Mouse (Mus musculus) stomach, embryonic 15.5 days (tissue): ENCODE measurements around the gene Homer2. TPM values are rescaled to one million over a fixed set of nuclear protein-coding genes. Genes with fewer than 3 reads are reported as not detected.

Experiments
- ATAC-seq: fragments of 200-750 bp; cut with Nextera tagmentation; 2 replicates; pipeline ENCODE4 v1.8.0; 2017; ENCODE audit warnings: low read depth, moderate number of reproducible peaks, moderate TSS enrichment; ENCODE audit not compliant: insufficient read depth, low FRiP score
- H3K27ac ChIP-seq: fragments of 300-500 bp; sonication (generic); 2 replicates; pipeline ENCODE4 v1.5.1; 2015; ENCODE audit warnings: mild to moderate bottlenecking, inconsistent platforms
- H3K27me3 ChIP-seq: fragments of 300-500 bp; sonication (generic); replicated peaks from 2 replicates; pipeline ENCODE4 v1.6.1; 2015; ENCODE audit warnings: inconsistent platforms
- H3K36me3 ChIP-seq: fragments of 300-500 bp; sonication (generic); 2 replicates; pipeline ENCODE4 v1.6.1; 2015; ENCODE audit warnings: inconsistent platforms
- H3K4me1 ChIP-seq: fragments of 300-500 bp; sonication (generic); 2 replicates; pipeline ENCODE4 v1.6.1; 2015; ENCODE audit warnings: inconsistent platforms
- H3K4me2 ChIP-seq: fragments of 300-500 bp; sonication (generic); 2 replicates; pipeline ENCODE4 v1.6.1; 2015; ENCODE audit warnings: mild to moderate bottlenecking, inconsistent platforms
- H3K4me3 ChIP-seq: fragments of 300-500 bp; sonication (generic); replicated peaks from 2 replicates; pipeline ENCODE4 v1.5.1; 2015; ENCODE audit warnings: inconsistent platforms
- H3K9ac ChIP-seq: fragments of 300-500 bp; sonication (generic); 2 replicates; pipeline ENCODE4 v1.6.1; 2015; ENCODE audit warnings: inconsistent platforms
- H3K9me3 ChIP-seq: fragments of 300-500 bp; sonication (generic); 2 replicates; pipeline ENCODE4 v1.6.1; 2016; ENCODE audit warnings: inconsistent platforms
- WGBS: fragments of 180-500 bp; shearing (Covaris S2); methylation state at CpG from one replicate; pipeline ENCODE4 v1.1.7; 2015; 5-methylcytosine and 5-hydroxymethylcytosine counted together
- polyA plus RNA-seq: library from polyadenylated mRNA; unstranded; fragments of >200 nt; fragmentation: Nextera tagmentation; extraction: Ambion mirVana; gene quantifications from 2 replicates; pipeline ENCODE4 v1.2.1, GENCODE M21; 2015

Homer2 gene
- polyA plus RNA-seq, 1 experiment from 2014 or later: 37.9 TPM

DNA sequence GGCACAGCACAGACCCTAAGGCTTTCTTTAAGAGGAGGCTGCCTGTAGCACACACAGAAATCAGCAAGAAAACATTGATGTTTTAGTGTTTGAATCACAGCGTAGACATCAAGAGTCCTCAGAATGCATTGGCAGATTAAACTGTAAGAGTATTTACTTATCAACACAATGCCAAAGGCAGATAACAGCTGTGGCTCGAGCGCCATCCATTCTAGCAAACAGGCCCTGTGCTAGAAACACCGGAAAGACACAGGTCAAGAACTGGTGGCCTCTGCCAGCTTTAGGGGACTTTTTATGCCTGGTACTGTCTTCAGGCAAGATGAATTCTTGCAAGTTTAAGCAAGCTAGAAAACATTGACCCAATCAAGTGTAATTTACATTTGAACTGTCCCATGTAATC is 141.0 kb downstream of the Homer2 start:
- Histone ChIP-seq H3K27ac (no peak overlapping the region), H3K27me3 (no peaks in the 10 kb centered on the region), H3K9me3 (no peaks in the 10 kb centered on the region), H3K4me2 (no peak overlapping the region), H3K4me3 (no peak overlapping the region), H3K36me3 (no peaks in the 10 kb centered on the region), H3K4me1 (no peaks in the 10 kb centered on the region), H3K9ac (no peak overlapping the region)
- no peak for ATAC-seq
- 68% methylated on average over 4 of the region's 4 CpGs for WGBS

DNA sequence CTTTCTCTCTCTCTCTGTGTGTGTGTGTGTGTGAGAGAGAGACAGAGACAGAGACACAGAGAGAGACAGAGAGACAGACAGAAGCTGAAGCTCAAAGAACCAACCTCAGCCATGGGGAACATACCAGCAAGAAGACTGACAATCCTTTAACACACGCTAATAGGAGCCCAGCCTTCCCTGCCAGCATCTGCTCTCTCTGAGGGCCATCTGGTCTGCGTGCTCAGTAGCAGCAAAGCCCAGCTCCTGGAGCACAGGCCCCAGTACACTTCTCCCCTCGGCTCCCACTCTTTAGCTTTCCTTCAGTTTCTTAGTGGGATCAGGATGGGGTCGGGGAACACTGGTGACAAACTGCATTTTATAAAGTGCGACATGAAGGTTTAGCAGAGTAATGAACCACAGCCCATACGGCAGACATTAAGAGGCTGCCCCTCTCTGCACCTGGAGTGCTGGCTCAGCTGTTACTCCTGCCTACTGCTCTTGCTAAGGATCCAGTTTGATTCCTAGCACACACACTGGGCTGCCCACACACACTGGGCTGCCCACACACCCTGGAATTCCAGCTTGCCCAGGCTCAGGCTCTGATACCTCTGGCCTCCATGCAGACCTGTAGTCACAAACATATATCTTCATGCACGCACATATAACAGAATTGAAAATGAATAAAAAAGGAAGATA is 141.8 kb downstream of the Homer2 start:
- Histone ChIP-seq H3K4me1 (no peaks in the 10 kb centered on the region), H3K36me3 (no peaks in the 10 kb centered on the region), H3K27me3 (no peaks in the 10 kb centered on the region), H3K9me3 (no peaks in the 10 kb centered on the region), H3K9ac (no peak overlapping the region), H3K4me3 (no peak overlapping the region), H3K27ac (no peak overlapping the region), H3K4me2 (no peak overlapping the region)
- ATAC-seq: no peak
- 55% methylated on average over 7 of the region's 7 CpGs for WGBS

DNA sequence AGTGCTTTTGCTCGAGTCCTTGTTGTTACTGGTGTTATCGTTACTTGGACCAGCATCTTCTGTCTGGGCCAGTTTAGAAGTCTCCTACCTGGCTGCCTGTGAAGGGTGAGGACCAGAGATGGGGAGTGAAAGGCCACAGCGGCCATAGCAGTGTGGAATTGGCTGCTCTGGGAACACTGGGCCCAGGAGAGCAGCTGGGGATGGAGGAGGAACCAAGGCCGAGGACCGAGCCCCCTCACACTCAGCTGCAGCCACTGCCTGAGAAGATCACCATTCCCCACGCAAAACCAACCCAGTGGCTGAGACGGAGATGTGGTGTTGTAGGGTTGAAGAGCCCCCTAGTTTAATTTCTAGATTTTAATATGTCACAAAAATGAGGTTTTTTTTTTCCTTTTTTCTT is 142.6 kb downstream of the Homer2 start:
- Histone ChIP-seq H3K9ac (no peak overlapping the region), H3K4me3 (no peak overlapping the region), H3K27me3 (no peaks in the 10 kb centered on the region), H3K36me3 (no peaks in the 10 kb centered on the region), H3K4me1 (no peaks in the 10 kb centered on the region), H3K27ac (no peak overlapping the region), H3K9me3 (no peaks in the 10 kb centered on the region), H3K4me2 (no peak overlapping the region)
- 71% methylated on average over 7 of the region's 7 CpGs for WGBS
- ATAC-seq: no peak

DNA sequence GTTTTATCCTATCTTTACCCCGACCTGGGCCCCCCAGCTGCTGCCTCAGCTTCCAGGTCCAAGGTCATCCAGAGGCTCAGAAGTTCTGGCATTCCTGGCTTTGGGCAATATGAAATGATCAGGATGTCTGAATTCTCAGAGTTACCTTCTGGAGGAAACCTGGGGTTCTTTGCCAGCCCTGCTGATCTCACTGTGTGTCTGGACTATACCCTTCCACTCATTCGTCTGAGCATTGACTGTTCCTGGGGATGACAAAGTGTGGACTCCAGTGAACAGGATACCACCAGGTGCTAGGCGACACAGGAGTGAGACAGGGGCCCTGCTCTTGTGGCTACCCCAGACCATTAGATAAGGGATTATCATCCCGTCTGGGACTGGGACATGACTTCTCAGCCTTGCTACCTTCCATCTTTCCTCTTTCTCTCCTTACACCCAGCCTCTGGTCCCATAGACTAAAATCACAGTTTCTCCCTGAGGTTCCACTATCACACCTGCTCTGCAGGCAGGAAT is 143.8 kb downstream of the Homer2 start:
- no peak for ATAC-seq

DNA sequence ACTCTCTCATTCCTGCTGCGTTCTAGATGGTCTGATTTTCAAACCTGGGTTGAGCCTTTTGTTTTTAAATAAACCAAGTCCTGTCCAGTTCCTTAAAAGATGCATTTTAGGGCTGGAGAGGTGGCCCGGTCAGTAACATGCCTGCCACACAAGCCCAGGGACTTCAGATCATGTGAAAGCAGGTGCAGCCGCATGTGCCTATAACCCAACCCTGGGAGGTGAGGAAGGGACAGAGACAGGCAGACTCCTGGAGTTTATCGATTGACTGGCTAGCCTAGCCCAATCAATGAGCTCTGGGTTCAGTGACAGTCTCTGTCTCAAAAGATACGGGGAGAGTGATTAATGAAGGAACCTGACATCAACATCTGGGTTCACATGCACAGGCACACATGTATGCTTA is 146.1 kb downstream of the Homer2 start:
- no peak overlapping the region for H3K9ac ChIP-seq
- H3K27ac ChIP-seq: no peak overlapping the region
- no peak for ATAC-seq
- 67% methylated on average over 5 of the region's 5 CpGs for WGBS
- no peaks in the 10 kb centered on the region for H3K9me3 ChIP-seq
- no peaks in the 10 kb centered on the region for H3K36me3 ChIP-seq
- H3K4me2 ChIP-seq: no peak overlapping the region
- H3K4me3 ChIP-seq: no peak overlapping the region
- H3K4me1 ChIP-seq: no peaks in the 10 kb centered on the region
- no peaks in the 10 kb centered on the region for H3K27me3 ChIP-seq

More for the DNA sequence above, 143.8 kb downstream of the Homer2 start:
- Histone ChIP-seq H3K27me3 (no peaks in the 10 kb centered on the region), H3K36me3 (no peaks in the 10 kb centered on the region), H3K9ac (no peak overlapping the region), H3K9me3 (no peaks in the 10 kb centered on the region), H3K4me3 (no peak overlapping the region), H3K4me2 (no peak overlapping the region), H3K4me1 (no peaks in the 10 kb centered on the region), H3K27ac (no peak overlapping the region)
- 73% methylated on average over 4 of the region's 4 CpGs for WGBS

DNA sequence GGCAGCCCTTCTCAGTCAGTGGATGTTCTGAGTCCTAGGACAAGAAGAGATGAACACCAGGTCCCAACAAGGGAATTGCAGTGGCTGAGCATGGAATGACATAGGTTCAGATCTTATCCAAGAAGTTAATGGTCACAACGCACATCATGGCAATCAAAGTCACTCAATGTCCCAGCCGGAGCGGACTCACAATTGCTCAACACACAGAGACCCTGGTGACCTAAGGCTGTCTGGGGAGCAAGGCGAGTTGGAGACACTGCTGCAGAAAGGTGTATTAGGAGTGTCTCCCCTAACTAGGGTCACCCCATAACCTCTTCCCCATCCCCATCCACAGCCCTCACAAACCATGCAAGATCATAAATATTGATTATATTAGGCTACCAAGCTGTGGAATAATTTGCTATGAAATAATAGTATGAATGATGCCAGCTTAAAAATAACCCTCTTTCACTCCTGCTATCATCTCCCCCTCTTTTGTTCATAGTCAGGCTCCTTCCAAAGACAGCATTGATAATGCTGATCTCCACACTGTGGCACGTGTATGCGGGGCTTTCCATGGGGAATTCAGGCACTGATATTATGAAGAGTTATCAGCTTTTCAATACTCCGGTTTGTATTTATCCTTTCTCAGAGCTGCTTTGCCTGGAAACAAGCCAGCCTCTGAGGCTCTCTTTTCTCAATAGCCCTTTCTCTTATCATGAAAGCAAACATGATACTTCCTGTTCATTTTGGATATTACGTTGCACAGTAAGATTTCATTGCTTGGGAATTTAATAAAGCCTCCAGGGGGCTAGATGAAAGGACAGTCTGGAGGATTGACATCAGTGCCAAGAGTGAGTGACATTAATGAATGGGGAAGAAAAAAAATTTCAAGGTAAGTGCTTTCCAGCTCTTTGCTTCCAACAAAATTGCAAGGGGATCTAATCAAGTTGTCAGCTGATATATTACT is 147.0 kb downstream of the Homer2 start:
- ATAC-seq: no peak
- H3K27me3 ChIP-seq: no peaks in the 10 kb centered on the region
- H3K27ac ChIP-seq: no peak overlapping the region
- H3K4me1 ChIP-seq: no peaks in the 10 kb centered on the region
- no peak overlapping the region for H3K4me3 ChIP-seq
- H3K36me3 ChIP-seq: no peaks in the 10 kb centered on the region
- no peaks in the 10 kb centered on the region for H3K9me3 ChIP-seq
- no peak overlapping the region for H3K4me2 ChIP-seq
- 57% methylated on average over 8 of the region's 8 CpGs for WGBS
- H3K9ac ChIP-seq: no peak overlapping the region

DNA sequence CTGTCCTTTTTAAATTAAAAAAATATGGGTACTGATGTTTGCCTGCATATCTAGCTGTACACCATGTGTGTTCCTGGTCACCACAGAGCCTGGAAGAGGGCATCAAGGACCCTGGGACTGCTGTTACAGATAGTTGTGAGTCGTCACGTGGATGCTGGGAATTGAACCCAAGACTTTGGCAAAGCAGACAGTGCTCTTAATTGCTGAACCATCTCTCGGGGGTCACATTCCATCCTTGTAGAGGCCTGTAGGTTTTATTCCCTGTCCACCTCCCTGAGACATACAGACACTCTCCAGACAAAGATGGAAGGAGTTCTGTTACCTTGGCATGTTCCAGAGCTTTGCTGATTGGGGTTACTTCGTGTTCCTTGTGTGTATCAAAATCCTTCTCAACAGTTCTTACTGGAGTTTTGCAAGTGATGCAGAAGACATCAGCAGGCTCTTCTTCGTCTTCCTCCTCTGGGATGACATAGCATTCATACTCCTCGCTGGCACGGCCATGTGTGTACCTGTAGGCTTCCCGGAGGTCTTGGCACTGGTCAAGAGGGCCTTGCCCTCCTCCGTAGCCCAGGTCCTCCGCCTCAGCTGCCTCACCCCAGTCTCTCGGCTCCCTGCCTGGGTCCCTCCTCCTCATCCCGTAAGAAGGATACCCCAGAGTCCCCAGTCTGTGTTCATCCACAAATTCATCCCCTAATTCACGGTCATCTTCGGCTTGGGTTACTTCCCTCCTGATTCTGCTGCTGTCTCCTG is 147.9 kb downstream of the Homer2 start:
- no peaks in the 10 kb centered on the region for H3K4me1 ChIP-seq
- no peak overlapping the region for H3K4me3 ChIP-seq
- H3K27me3 ChIP-seq: no peaks in the 10 kb centered on the region
- H3K27ac ChIP-seq: no peak overlapping the region
- H3K36me3 ChIP-seq: no peaks in the 10 kb centered on the region
- no peak overlapping the region for H3K9ac ChIP-seq
- ATAC-seq: no peak
- H3K4me2 ChIP-seq: no peak overlapping the region
- H3K9me3 ChIP-seq: no peaks in the 10 kb centered on the region
- 88% methylated on average over 14 of the region's 14 CpGs for WGBS

DNA sequence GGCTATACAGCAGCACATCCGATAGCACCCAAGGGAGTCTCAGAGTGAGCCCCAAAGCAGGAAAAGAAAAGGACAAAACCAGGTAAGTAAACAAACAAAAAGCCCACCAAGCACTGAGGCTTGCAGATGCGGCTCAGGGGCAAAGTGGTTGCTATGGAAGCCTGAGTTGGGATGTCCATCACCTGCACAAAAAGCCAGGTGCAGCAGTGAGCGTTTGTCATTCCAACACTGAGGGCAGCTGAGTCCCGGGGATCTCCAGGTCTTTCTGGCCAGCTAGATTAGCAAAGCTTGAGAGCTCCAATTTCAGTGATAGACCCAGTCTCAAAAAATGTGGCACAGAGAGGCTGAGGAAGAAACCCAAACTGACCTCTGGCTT is 149.4 kb downstream of the Homer2 start:
- H3K9ac ChIP-seq: no peak overlapping the region
- no peak overlapping the region for H3K27ac ChIP-seq
- ATAC-seq: no peak
- 50% methylated on average over 4 of the region's 4 CpGs for WGBS
- no peak overlapping the region for H3K4me2 ChIP-seq
- H3K4me1 ChIP-seq: no peaks in the 10 kb centered on the region
- no peak overlapping the region for H3K4me3 ChIP-seq
- no peaks in the 10 kb centered on the region for H3K27me3 ChIP-seq
- H3K9me3 ChIP-seq: no peaks in the 10 kb centered on the region
- no peaks in the 10 kb centered on the region for H3K36me3 ChIP-seq

DNA sequence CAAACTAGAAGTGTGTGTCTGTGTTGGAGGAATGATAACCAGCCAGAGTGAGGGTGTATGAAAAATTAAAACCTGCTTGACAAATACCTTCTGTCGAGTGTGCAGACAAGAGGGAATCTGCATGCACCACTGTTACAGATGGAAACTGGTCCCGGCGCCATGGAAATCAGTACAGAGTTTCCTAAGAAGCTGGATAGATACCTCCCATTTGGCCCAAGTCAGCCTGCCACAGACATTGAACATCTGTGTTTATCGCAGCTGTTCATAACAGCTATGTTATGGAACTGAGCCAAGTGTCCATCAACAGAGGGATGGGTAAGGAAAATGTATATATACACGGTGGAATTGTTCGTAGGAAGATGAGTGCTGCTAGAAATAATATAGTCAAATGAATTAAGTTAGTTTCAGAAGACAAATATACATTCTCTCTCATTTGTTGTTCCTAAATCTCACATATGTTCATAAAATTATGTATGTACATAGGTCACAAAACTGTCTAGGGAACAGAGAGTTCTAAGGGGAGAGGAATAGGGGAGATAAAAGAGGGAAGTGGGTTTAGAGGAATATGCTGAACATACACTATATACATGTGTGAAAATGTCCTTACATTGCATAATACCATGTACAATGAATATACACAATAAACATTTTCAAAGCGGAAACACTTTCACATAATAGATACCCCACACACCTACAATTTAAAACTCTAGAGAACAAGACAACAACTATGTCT is 149.9 kb downstream of the Homer2 start:
- no peaks in the 10 kb centered on the region for H3K27me3 ChIP-seq
- no peaks in the 10 kb centered on the region for H3K36me3 ChIP-seq
- no peak overlapping the region for H3K4me3 ChIP-seq
- WGBS: 41% methylated on average over 7 of the region's 7 CpGs
- H3K27ac ChIP-seq: no peak overlapping the region
- ATAC-seq: no peak
- H3K4me2 ChIP-seq: no peak overlapping the region
- no peaks in the 10 kb centered on the region for H3K9me3 ChIP-seq
- no peaks in the 10 kb centered on the region for H3K4me1 ChIP-seq
- no peak overlapping the region for H3K9ac ChIP-seq

DNA sequence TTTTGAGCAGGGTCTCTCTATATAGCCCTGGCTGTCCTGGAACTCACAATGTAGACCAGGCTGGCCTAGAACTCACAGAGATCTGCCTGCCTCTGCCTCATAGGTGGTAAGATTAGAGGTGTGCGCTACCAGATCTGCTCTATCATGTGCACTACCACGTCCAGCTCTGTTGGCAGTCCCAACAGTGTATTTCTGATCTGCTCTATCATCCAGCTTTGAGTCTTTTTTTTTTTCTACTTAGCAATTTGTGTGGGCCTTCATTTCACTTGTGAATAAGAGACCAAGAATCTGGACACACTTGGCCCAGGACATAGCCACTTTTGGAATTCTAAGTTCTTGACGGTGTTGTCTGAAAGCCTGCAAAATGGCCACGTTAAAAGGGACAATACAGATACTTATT is 150.5 kb downstream of the Homer2 start:
- H3K4me2 ChIP-seq: no peak overlapping the region
- no peaks in the 10 kb centered on the region for H3K4me1 ChIP-seq
- H3K9ac ChIP-seq: no peak overlapping the region
- no peaks in the 10 kb centered on the region for H3K9me3 ChIP-seq
- ATAC-seq: no peak
- no peaks in the 10 kb centered on the region for H3K36me3 ChIP-seq
- H3K27ac ChIP-seq: no peak overlapping the region
- no peak overlapping the region for H3K4me3 ChIP-seq
- WGBS: 59% methylated on average over 4 of the region's 4 CpGs
- no peaks in the 10 kb centered on the region for H3K27me3 ChIP-seq

DNA sequence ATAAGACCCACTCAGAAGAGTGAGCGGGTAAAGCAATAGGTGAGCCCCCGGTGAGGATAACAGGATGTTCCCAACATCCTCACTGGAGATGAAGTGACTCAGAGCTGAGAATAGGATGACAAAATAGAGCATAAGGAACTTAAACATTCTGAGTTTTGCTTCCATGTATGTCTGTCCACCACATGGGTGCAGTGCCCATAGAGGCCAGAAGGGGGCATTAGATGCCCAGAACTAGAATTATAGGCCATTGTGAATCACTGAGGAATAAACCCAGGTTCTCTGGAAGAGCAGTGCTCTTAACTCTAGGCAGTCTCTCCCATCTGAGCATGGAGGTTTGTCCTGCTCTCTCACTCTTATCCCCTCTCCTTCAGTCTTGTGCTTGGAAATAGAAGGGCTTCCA is 153.0 kb downstream of the Homer2 start:
- WGBS: 88% methylated on average over 2 of the region's 2 CpGs
- Histone ChIP-seq H3K4me3 (no peak overlapping the region), H3K9me3 (no peaks in the 10 kb centered on the region), H3K36me3 (no peaks in the 10 kb centered on the region), H3K4me1 (no peaks in the 10 kb centered on the region), H3K4me2 (no peak overlapping the region), H3K9ac (no peak overlapping the region), H3K27me3 (no peaks in the 10 kb centered on the region), H3K27ac (no peak overlapping the region)
- ATAC-seq: no peak
